Mouse (Mus musculus): ENCODE data around the gene 4930558K02Rik.

DNA sequence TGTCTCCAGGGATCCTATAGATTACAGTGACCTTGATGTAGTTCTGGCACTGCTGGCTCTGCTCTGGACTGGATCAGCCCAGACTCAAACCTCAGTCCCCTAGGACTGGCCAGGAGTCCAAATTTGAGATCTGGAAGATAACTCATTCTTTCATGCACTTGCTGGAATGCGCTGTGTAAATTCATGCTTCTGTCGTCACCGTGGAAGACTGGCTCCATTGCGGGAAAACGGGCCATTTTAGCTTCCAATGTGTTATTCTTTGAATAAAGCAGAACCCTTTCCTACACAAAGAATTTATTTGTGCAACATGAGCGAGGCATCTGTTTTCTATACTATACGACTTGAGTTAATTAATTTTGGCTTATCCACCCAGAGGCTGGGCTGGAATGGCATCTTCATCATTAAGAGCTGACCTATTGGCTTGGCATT is 40.9 kb upstream of the 4930558K02Rik start:
- no peak for TF ChIP-seq CTCF (IDR thresholded peaks at IDR 0.05; ENCODE audit: low read depth)
- TF ChIP-seq EP300 (IDR thresholded peaks at IDR 0.05; ENCODE audit: low read depth): no peak

Measured in liver, postnatal 0 days (tissue).